Mouse (Mus musculus): ENCODE results near the gene Sdk1. TPM values are rescaled to one million over a fixed set of nuclear protein-coding genes. Genes with fewer than 3 reads are reported as not detected.
A peak's percentile ranks its signal among the peaks of the same experiment; 100 is the strongest.

Sdk1 gene
- polyA plus RNA-seq, 1 experiment from 2014 or later, result 1.3 TPM

DNA sequence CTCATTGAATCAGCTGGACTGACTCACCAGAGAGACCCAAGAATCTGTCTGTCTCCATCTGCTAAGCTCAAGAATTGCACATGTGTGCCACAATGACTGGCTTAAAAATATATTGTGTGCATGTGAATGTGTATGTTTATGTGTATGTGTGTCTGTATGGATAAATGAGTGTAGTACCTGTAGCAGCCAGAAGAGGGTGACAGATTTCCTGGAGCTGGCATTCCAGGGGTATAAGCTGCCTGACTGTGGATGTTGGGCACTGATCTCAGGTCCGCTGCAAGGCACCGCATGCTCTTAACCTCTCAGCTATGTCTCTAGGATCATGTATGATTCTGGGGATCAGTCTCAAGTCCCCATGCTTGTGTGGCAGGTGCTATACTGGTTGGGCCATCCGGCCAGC lies 839.4 kb downstream of the Sdk1 start:
- Histone ChIP-seq H3K27me3 (no peaks in the 10 kb centered on the region), H3K9ac (no peak overlapping the region), H3K9me3 (no peaks in the 10 kb centered on the region), H3K4me3 (replicated peaks) (no peak overlapping the region), H3K4me2 (no peak overlapping the region), H3K27ac (no peak overlapping the region), H3K36me3 (replicated peaks) (no peaks in the 10 kb centered on the region), H3K4me1 (no peaks in the 10 kb centered on the region)
- no peak for ATAC-seq (ENCODE audit: low FRiP score)
- 97% methylated on average over 3 of the region's 3 CpGs for WGBS

DNA sequence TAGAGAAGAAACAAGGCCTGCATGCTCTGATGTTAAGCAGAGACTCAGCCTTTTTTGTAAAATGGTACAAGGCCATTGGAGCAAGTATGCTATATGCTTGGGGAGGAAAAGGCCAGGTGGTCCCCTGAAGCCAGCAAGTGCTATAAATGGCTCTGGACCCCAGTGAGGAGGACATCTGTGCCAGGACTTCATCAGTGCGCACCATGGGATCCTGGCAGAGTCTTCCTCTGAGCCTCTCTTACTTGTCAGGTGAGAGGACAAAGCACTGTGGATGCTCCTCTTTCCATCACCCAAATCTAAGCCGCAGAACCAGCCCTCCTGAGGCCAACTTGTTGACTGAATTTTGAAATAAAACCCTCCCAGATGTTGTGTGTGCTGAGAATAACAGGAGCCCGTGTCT lies 839.8 kb downstream of the Sdk1 start:
- H3K36me3 ChIP-seq (replicated peaks), result no peaks in the 10 kb centered on the region
- no peaks in the 10 kb centered on the region for H3K27me3 ChIP-seq
- no peaks in the 10 kb centered on the region for H3K9me3 ChIP-seq
- H3K4me3 ChIP-seq (replicated peaks), result no peak overlapping the region
- no peak overlapping the region for H3K4me2 ChIP-seq
- H3K4me1 ChIP-seq, result no peaks in the 10 kb centered on the region
- ATAC-seq (ENCODE audit: low FRiP score), result no peak
- H3K9ac ChIP-seq, result no peak overlapping the region
- no peak overlapping the region for H3K27ac ChIP-seq
- 94% methylated on average over 3 of the region's 3 CpGs for WGBS

DNA sequence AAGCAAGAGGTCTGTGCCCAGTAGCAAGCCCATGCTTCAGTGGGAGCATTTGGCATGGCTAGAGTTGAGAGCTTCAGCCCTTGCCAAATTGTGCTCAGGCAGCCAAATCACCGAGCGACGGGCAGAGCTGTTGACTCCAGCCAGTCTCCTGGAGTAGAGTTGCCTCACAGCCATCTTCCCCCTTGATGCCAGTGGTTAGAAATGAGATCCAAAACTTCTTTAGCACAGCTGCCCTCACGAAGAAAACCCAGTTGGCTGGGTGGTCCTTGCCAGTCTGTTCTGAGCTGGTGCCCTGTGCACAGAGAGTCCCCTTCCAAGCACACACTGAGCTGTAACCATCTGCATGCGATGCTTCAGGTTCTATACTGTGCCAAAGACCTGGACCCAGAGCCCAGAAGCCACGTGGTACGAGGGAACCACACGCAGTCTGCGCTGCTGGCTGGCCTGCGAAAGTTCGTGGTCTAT lies 855.1 kb downstream of the Sdk1 start:
- WGBS, result 93% methylated on average over 11 of the region's 11 CpGs

DNA sequence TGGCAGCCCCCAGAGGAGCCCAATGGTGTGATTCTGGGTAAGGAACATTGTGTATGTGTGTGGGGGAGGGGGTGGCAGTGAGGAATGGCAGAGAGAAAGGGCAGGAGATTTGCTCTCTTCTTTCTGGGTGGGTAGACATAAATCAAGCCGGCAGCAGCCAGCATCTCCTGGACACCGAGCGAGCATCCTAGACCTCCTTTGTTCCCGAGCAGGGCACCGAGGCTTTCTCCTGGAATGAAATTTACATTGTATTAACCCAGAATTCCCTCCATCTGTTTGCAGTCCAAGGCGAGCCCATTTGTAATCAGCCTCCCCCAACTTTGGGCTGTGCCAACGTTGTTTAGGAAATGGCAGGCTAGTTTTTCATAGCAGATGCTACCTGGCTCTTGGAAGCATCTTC lies 858.9 kb downstream of the Sdk1 start:
- 64% methylated on average over 7 of the region's 7 CpGs for WGBS
- no peak overlapping the region for H3K4me2 ChIP-seq
- H3K4me1 ChIP-seq, result no peaks in the 10 kb centered on the region
- no peaks in the 10 kb centered on the region for H3K27me3 ChIP-seq
- no peaks in the 10 kb centered on the region for H3K36me3 ChIP-seq (replicated peaks)
- H3K4me3 ChIP-seq (replicated peaks), result no peak overlapping the region
- ATAC-seq (ENCODE audit: low FRiP score), result no peak
- H3K27ac ChIP-seq, result no peak overlapping the region
- H3K9ac ChIP-seq, result no peak overlapping the region
- no peaks in the 10 kb centered on the region for H3K9me3 ChIP-seq

More for the DNA sequence above, 855.1 kb downstream of the Sdk1 start:
- H3K9ac ChIP-seq, result no peak overlapping the region
- no peaks in the 10 kb centered on the region for H3K9me3 ChIP-seq
- no peaks in the 10 kb centered on the region for H3K4me1 ChIP-seq
- no peaks in the 10 kb centered on the region for H3K36me3 ChIP-seq (replicated peaks)
- no peak overlapping the region for H3K4me3 ChIP-seq (replicated peaks)
- H3K27ac ChIP-seq, result no peak overlapping the region
- no peak for ATAC-seq (ENCODE audit: low FRiP score)
- H3K27me3 ChIP-seq, result no peaks in the 10 kb centered on the region
- H3K4me2 ChIP-seq, result no peak overlapping the region

DNA sequence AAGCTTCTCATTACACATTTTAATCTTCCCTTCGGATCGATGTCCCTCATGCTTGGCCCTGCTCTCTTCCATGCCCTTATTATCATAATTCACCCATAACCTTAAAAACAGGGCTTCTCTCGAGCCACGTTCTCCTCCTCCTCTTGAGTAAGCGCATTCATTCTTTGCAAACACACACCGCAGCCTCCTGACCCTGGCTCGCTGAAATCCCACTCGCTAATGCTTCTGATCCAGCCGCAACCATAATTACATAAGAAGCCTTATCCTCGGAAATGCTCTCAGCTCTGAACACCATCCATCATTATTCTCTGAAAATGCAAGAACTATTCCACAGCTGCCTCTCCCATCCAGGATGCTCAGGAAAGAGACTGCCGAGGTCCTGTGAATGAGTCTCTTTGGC lies 866.1 kb downstream of the Sdk1 start:
- H3K27me3 ChIP-seq, result no peaks in the 10 kb centered on the region
- no peaks in the 10 kb centered on the region for H3K36me3 ChIP-seq (replicated peaks)
- no peak overlapping the region for H3K4me3 ChIP-seq (replicated peaks)
- peaks cover 3% of the 10 kb centered on the region; the same call in 1 of the 2 replicates for H3K9me3 ChIP-seq
- 0 out of 2 replicates have a peak, but pooled peaks have one; percentile 46 for ATAC-seq (ENCODE audit: low FRiP score)
- WGBS, result 61% methylated on average over 11 of the region's 11 CpGs
- H3K4me1 ChIP-seq, result no peaks in the 10 kb centered on the region
- no peak overlapping the region for H3K4me2 ChIP-seq
- H3K27ac ChIP-seq, result peak overlapping the region; percentile 14; the same call in 1 of the 2 replicates
- H3K9ac ChIP-seq, result no peak overlapping the region

DNA sequence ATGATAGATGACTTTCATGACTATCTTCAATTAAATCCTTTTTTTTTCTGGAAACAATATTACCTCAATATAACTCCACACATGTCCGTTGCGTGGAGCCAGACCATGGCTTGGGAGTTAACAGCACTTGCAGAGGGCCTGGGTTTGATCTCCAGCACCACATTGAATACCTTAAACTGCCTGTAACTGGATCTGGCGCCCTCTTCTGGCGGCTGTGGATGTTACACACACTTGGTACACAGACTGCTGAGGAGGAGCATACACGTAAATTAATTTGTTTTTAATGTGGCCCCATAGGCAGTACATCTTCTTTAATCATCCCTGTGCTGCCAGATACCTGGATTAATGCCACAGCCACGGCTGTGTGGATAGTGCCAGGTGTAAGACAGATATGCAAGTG lies 870.7 kb downstream of the Sdk1 start:
- no peak for ATAC-seq (ENCODE audit: low FRiP score)
- H3K36me3 ChIP-seq (replicated peaks), result no peaks in the 10 kb centered on the region
- no peak overlapping the region for H3K4me2 ChIP-seq
- peaks cover 3% of the 10 kb centered on the region; the same call in 1 of the 2 replicates for H3K9me3 ChIP-seq
- 88% methylated on average over 6 of the region's 6 CpGs for WGBS
- peaks cover 21% of the 10 kb centered on the region for H3K4me1 ChIP-seq
- H3K27ac ChIP-seq, result no peak overlapping the region
- no peak overlapping the region for H3K9ac ChIP-seq
- no peaks in the 10 kb centered on the region for H3K27me3 ChIP-seq
- no peak overlapping the region for H3K4me3 ChIP-seq (replicated peaks)

DNA sequence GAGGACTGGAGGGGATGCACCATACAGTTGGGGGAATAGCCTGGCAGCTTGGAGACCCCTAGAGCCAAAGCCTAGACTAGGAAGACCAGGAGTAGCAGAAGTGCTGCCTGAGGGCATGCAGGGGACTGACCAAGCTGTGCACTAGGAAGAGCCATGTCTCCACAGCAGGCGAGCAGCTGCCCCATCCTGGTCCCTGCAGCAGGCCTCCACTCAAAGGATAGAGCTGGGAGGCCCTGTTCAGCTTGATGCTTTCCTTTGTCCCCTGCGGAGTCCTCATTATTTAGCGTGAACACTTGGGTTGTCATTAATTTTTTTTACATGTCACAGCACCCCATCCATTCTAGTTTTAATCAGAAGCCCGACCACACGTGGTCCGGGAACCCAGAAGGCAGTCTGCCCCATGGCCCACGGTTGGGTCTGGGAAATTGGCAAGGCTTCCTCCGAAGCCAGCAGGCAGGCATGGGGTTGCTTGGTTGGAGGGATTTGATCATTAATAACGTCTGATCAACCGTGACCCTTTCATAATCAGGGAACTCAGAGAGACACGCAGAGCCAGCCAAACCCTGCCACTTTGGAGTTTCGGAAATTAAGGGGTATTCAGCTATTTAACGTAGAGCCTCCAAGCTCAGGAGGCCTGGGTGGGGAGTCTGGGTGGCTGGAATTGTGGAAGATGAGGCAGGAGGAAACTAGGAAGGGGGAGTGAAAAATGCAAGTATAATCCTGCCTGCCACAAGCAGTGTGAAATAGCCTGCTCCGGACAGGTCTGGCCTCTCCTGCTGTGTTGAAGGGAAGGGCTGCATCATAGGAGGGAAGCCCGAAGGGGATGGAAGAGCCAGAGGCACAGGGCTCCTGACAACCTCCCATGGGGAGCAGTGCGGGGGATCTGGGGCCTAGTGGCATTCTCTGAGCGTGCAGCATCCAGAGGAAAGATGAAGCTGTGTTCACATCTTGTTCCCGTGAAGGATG lies 872.2 kb downstream of the Sdk1 start:
- peak; percentile 53; the same call in 1 of the 2 replicates for ATAC-seq (ENCODE audit: low FRiP score)
- Histone ChIP-seq H3K36me3 (replicated peaks) (no peaks in the 10 kb centered on the region), H3K9ac (no peak overlapping the region; the same call in 1 of the 2 replicates), H3K27me3 (no peaks in the 10 kb centered on the region), H3K27ac (peak overlapping the region; percentile 61; the same call in 1 of the 2 replicates), H3K4me3 (replicated peaks) (no peak overlapping the region), H3K4me2 (no peak overlapping the region), H3K4me1 (peaks cover 23% of the 10 kb centered on the region), H3K9me3 (peaks cover 3% of the 10 kb centered on the region; the same call in 1 of the 2 replicates)
- WGBS, result 22% methylated on average over 18 of the region's 18 CpGs

DNA sequence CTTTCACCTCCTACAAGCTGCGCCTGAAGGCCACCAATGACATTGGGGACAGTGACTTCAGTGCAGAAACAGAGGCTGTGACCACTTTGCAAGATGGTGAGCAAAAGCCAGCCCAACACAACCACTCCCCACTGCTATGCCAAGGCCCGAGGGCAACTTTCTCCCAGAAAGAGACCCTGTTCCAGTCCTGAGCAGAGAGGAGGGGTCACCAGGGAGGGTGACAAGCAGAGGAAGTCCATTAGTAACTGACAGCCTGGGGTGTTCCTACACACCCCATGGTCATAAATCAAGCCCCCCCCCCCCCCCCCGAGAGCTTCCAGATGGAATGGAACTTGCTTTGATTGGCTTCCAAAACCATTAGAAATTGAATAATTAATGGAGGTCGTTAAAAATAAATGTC lies 886.5 kb downstream of the Sdk1 start:
- peaks cover 8% of the 10 kb centered on the region for H3K4me1 ChIP-seq
- no peaks in the 10 kb centered on the region for H3K9me3 ChIP-seq
- no peak overlapping the region for H3K4me3 ChIP-seq (replicated peaks)
- no peak overlapping the region for H3K4me2 ChIP-seq
- no peaks in the 10 kb centered on the region for H3K36me3 ChIP-seq (replicated peaks)
- no peaks in the 10 kb centered on the region for H3K27me3 ChIP-seq
- ATAC-seq (ENCODE audit: low FRiP score), result no peak
- WGBS, result 74% methylated on average over 4 of the region's 4 CpGs
- no peak overlapping the region for H3K9ac ChIP-seq
- no peak overlapping the region for H3K27ac ChIP-seq

DNA sequence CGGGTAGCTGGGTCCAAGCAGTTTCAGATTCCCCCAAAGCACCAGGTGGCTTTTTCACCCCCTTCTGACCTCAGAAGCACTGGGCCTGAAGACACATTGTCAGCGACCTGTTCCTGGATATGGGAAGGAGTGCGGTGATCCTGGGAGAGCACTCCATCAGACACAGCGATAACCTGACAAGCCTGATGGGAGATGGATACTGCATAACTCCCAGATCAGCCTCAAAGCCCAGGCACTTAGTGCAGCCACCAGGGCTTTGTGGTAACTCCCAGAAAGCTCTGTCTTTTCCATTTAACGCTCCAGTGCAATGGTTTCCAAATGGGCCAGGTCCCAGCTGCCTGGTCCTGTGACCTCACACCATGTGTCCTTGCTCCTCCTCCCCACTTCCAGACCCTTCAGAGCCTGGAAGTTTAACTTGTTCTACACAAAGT lies 886.9 kb downstream of the Sdk1 start:
- Histone ChIP-seq H3K27ac (no peak overlapping the region), H3K4me3 (replicated peaks) (no peak overlapping the region), H3K27me3 (no peaks in the 10 kb centered on the region), H3K9ac (no peak overlapping the region), H3K36me3 (replicated peaks) (no peaks in the 10 kb centered on the region), H3K4me1 (peaks cover 8% of the 10 kb centered on the region), H3K4me2 (no peak overlapping the region), H3K9me3 (no peaks in the 10 kb centered on the region)
- WGBS, result 59% methylated on average over 5 of the region's 5 CpGs
- no peak for ATAC-seq (ENCODE audit: low FRiP score)

DNA sequence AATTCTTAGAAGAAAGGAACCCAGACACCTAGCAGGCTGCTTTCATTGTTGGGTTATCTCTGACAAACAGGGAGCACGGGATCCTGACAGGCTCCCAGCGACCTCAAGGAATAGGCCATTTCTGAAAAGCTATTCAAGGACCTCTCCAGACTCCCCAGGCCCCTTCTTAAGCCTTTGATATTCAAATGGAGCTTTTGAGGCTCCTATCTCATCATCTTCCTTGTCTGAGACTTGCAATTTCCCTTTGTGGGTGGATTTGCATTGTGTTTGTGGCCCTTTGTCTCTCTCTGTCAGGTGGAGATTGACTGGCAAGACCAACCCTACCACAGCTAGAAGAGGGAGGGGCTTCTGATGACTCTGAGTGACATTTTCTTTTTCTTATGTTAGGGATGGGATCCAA lies 888.7 kb downstream of the Sdk1 start:
- H3K27ac ChIP-seq, result no peak overlapping the region
- ATAC-seq (ENCODE audit: low FRiP score), result no peak
- H3K9me3 ChIP-seq, result no peaks in the 10 kb centered on the region
- H3K36me3 ChIP-seq (replicated peaks), result no peaks in the 10 kb centered on the region
- no peak overlapping the region for H3K4me2 ChIP-seq
- peaks cover 11% of the 10 kb centered on the region for H3K4me1 ChIP-seq
- H3K9ac ChIP-seq, result no peak overlapping the region
- 0% methylated on average over 2 of the region's 2 CpGs for WGBS
- H3K27me3 ChIP-seq, result no peaks in the 10 kb centered on the region
- H3K4me3 ChIP-seq (replicated peaks), result no peak overlapping the region

DNA sequence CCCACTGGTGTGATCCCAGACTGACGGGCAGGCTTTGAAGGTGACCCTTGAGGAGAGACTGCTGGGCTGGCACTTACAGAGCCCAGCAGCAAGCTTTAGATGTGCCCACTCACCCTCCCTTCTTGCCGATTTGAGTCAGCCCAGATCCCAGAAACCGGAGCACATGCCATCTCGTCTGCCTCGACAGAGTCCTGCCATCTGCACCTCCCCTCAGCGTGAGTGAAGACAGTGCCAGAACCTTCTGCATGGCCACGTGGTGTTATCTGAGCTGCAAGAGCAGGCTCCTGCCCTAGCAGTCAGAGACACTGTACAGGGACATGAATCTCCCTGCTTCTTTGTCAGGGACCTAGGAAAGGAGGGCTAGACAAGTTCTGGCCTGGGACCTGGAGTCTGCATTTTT lies 898.7 kb downstream of the Sdk1 start:
- no peak overlapping the region for H3K9ac ChIP-seq
- H3K36me3 ChIP-seq (replicated peaks), result no peaks in the 10 kb centered on the region
- no peaks in the 10 kb centered on the region for H3K9me3 ChIP-seq
- ATAC-seq (ENCODE audit: low FRiP score), result no peak
- H3K4me3 ChIP-seq (replicated peaks), result no peak overlapping the region
- H3K4me1 ChIP-seq, result peaks cover 3% of the 10 kb centered on the region; the same call in 1 of the 2 replicates
- H3K4me2 ChIP-seq, result no peak overlapping the region
- 85% methylated on average over 7 of the region's 7 CpGs for WGBS
- no peak overlapping the region for H3K27ac ChIP-seq
- no peaks in the 10 kb centered on the region for H3K27me3 ChIP-seq

DNA sequence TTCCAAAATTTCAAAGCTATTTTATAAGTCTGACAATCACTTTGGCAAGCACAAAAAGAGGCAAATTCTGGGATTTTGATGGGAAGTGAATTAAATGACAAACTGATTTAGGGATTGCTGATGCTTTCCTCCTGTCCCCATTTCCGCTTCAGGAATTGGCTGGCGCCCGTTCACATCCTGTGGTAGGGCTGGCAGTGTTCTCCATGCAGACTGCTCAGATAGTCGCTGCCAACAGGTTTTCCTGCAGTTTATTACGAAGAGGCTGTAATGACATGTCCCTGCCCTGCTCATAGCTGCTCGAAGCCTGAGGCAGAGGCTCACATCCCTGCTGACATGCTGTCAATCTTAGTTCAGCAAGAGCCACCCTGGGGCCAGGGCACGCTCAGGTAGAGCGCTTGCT lies 908.3 kb downstream of the Sdk1 start:
- WGBS, result 86% methylated on average over 8 of the region's 8 CpGs
- 0 out of 2 replicates have a peak, but pooled peaks cover 6% of the 10 kb centered on the region for H3K27me3 ChIP-seq
- H3K9me3 ChIP-seq, result peaks cover 12% of the 10 kb centered on the region; the same call in 1 of the 2 replicates
- no peak overlapping the region for H3K4me2 ChIP-seq
- ATAC-seq (ENCODE audit: low FRiP score), result no peak
- H3K9ac ChIP-seq, result no peak overlapping the region
- H3K27ac ChIP-seq, result no peak overlapping the region
- H3K4me3 ChIP-seq (replicated peaks), result no peak overlapping the region
- H3K36me3 ChIP-seq (replicated peaks), result no peaks in the 10 kb centered on the region
- H3K4me1 ChIP-seq, result no peaks in the 10 kb centered on the region

All from forebrain, embryonic 12.5 days (tissue).